Mouse (Mus musculus) CH12.LX (cell line): Measurements from ENCODE around the gene Gm20532.

Source experiments
- CHD2 ChIP-seq: IDR thresholded peaks from 2 replicates; pipeline ENCODE4 v1.6.1; 2011; ENCODE audit warnings: low read length, improper control_type of control experiment
- CTCF ChIP-seq, 2 experiments: IDR thresholded peaks in 1 of 2; conservative IDR thresholded peaks in 1 of 2; 2 replicates each; pipeline ENCODE4 v1.5.1; 2011 to 2012; ENCODE audit warnings: low read depth in 2 of 2, low read length in 2 of 2, improper control_type of control experiment in 1 of 2, inconsistent platforms in 1 of 2, mild to moderate bottlenecking in 1 of 2, moderate library complexity in 1 of 2
- E2F4 ChIP-seq: IDR thresholded peaks from 2 replicates; pipeline ENCODE4 v1.6.1; 2011; ENCODE audit warnings: low read depth, low read length, improper control_type of control experiment; ENCODE audit not compliant: insufficient replicate concordance
- GABPA ChIP-seq: IDR thresholded peaks from 2 replicates; pipeline ENCODE4 v1.6.1; 2012; ENCODE audit warnings: low read depth, low read length, improper control_type of control experiment, inconsistent platforms; ENCODE audit not compliant: insufficient replicate concordance
- MEF2A ChIP-seq: IDR thresholded peaks from 2 replicates; pipeline ENCODE4 v1.6.1; 2014; ENCODE audit warnings: low read depth, mild to moderate bottlenecking, inconsistent platforms, low read length, improper control_type of control experiment, borderline replicate concordance
- POLR2A ChIP-seq: IDR thresholded peaks from 2 replicates; pipeline ENCODE4 v1.6.1; 2011; ENCODE audit warnings: low read depth, mild to moderate bottlenecking, improper control_type of control experiment, low read length
- TCF12 ChIP-seq: IDR thresholded peaks from 2 replicates; pipeline ENCODE4 v1.6.1; 2014; ENCODE audit warnings: low read depth, mild to moderate bottlenecking, inconsistent platforms, low read length, improper control_type of control experiment
- UBTF ChIP-seq: IDR thresholded peaks from 2 replicates; pipeline ENCODE4 v1.6.1; 2012; ENCODE audit warnings: low read depth, mild to moderate bottlenecking, inconsistent platforms, low read length, improper control_type of control experiment, moderate library complexity
- ZC3H11A ChIP-seq: IDR thresholded peaks from 2 replicates; pipeline ENCODE4 v1.6.1; 2012; ENCODE audit warnings: low read depth, mild to moderate bottlenecking, inconsistent platforms, low read length, improper control_type of control experiment
- ZKSCAN1 ChIP-seq: IDR thresholded peaks from 2 replicates; pipeline ENCODE4 v1.6.1; 2012; ENCODE audit warnings: low read depth, inconsistent platforms, low read length, improper control_type of control experiment, borderline replicate concordance

GRCm38 (mm10) chr2:26661768-26662508 lies 75.5 kb downstream of the Gm20532 start:
- TF ChIP-seq GABPA, result no peak
- no peak for TF ChIP-seq POLR2A
- no peak for TF ChIP-seq CHD2
- TF ChIP-seq CTCF (conservative IDR thresholded peaks at IDR 0.05 in 1 of 2, IDR thresholded peaks at IDR 0.05 in 1 of 2; ENCODE audit: low read depth in 2 of 2, low read length in 2 of 2), result no peak
- TF ChIP-seq UBTF, result no peak
- TF ChIP-seq ZC3H11A, result no peak
- TF ChIP-seq TCF12, result no peak
- no peak for TF ChIP-seq E2F4
- TF ChIP-seq MEF2A, result no peak
- TF ChIP-seq ZKSCAN1, result no peak
